Mouse (Mus musculus): ENCODE results near the gene D17H6S53E. TPM values are rescaled to one million over a fixed set of nuclear protein-coding genes. Genes with fewer than 3 reads are reported as not detected.

Gene D17H6S53E
- 6.8 and 7.6 TPM in 2 replicates for polyA plus RNA-seq (2014; fragmentation: Nextera tagmentation; extraction: Ambion mirVana)

- no peaks in the 10 kb centered on the region for H3K9me3 ChIP-seq (ENCODE audit: low read depth, low read length)
- peaks cover 27% of the 10 kb centered on the region; the same call in 1 of the 2 replicates for H3K36me3 ChIP-seq (ENCODE audit: insufficient read depth)
- peak; percentile 87 for DNase-seq
- no peak for TF ChIP-seq CTCF (IDR thresholded peaks at IDR 0.05; ENCODE audit: low read depth)
- no peaks in the 10 kb centered on the region; the same call in 1 of the 2 replicates for H3K4me1 ChIP-seq (ENCODE audit: insufficient read depth)
- under 1% methylated on average over 36 of the region's 36 CpGs for WGBS
- peak within 1 kb of the TSS; percentile 48 for H3K4me3 ChIP-seq (ENCODE audit: low read depth, low read length)
- ATAC-seq (ENCODE audit: insufficient read depth), result peak; percentile 58
- H3K9ac ChIP-seq, result peak within 1 kb of the TSS; percentile 74
- H3K4me2 ChIP-seq, result peak within 1 kb of the TSS; percentile 79
- peak within 1 kb of the TSS; percentile 64 for H3K27ac ChIP-seq (ENCODE audit: low read depth)
- H3K27me3 ChIP-seq (ENCODE audit: insufficient read depth, low read length), result no peaks in the 10 kb centered on the region
Measured at GRCm38 (mm10) chr17:35126206-35126611, at the start of gene D17H6S53E. Gene D17H6S53E (plus strand): TSS chr17:35126373.

- Histone ChIP-seq H3K4me1 (ENCODE audit: insufficient read depth) (0 out of 2 replicates have a peak, but pooled peaks cover 4% of the 10 kb centered on the region), H3K4me2 (peak within 1 kb of the TSS; percentile 54), H3K9me3 (ENCODE audit: low read depth, low read length) (no peaks in the 10 kb centered on the region), H3K4me3 (ENCODE audit: low read depth, low read length) (peak within 1 kb of the TSS; percentile 21), H3K27me3 (ENCODE audit: insufficient read depth, low read length) (no peaks in the 10 kb centered on the region), H3K27ac (ENCODE audit: low read depth) (peak within 1 kb of the TSS; percentile 69; the same call in 1 of the 2 replicates), H3K9ac (peak within 1 kb of the TSS; percentile 44), H3K36me3 (ENCODE audit: insufficient read depth) (no peaks in the 10 kb centered on the region)
- no peak for TF ChIP-seq CTCF (IDR thresholded peaks at IDR 0.05; ENCODE audit: low read depth)
- ATAC-seq (ENCODE audit: insufficient read depth), result no peak
- 26% methylated on average over 10 of the region's 10 CpGs for WGBS
- DNase-seq, result no peak
Measured at GRCm38 (mm10) chr17:35076507-35077176, 49.5 kb upstream of the D17H6S53E start, which contains the start of gene Ly6g6e. Gene Ly6g6e (plus strand): TSS chr17:35076902.

GRCm38 (mm10) chr17:35077285-35077684 is 48.9 kb upstream of the D17H6S53E start:
- Histone ChIP-seq H3K9ac (peak overlapping the region; percentile 44), H3K27me3 (ENCODE audit: insufficient read depth, low read length) (no peaks in the 10 kb centered on the region), H3K9me3 (ENCODE audit: low read depth, low read length) (no peaks in the 10 kb centered on the region), H3K27ac (ENCODE audit: low read depth) (peak overlapping the region; percentile 69; the same call in 1 of the 2 replicates), H3K4me1 (ENCODE audit: insufficient read depth) (0 out of 2 replicates have a peak, but pooled peaks cover 4% of the 10 kb centered on the region), H3K36me3 (ENCODE audit: insufficient read depth) (no peaks in the 10 kb centered on the region), H3K4me2 (peak overlapping the region; percentile 54), H3K4me3 (ENCODE audit: low read depth, low read length) (peak overlapping the region; percentile 21)
- ATAC-seq (ENCODE audit: insufficient read depth) (no peak), DNase-seq (no peak)
- no peak for TF ChIP-seq CTCF (IDR thresholded peaks at IDR 0.05; ENCODE audit: low read depth)
- 33% methylated on average over 2 of the region's 2 CpGs for WGBS

GRCm38 (mm10) chr17:35077786-35078233 is 48.4 kb upstream of the D17H6S53E start, which contains the start of gene Ly6g6d:
Gene Ly6g6d (minus strand): TSS chr17:35078065.
- peak within 1 kb of the TSS; percentile 21 for H3K4me3 ChIP-seq (ENCODE audit: low read depth, low read length)
- H3K4me2 ChIP-seq, result peak within 1 kb of the TSS; percentile 54
- no peaks in the 10 kb centered on the region for H3K36me3 ChIP-seq (ENCODE audit: insufficient read depth)
- H3K9ac ChIP-seq, result peak within 1 kb of the TSS; percentile 44
- H3K27ac ChIP-seq (ENCODE audit: low read depth), result peak within 1 kb of the TSS; percentile 69; the same call in 1 of the 2 replicates
- peak; percentile 65 for TF ChIP-seq CTCF (IDR thresholded peaks at IDR 0.05; ENCODE audit: low read depth)
- DNase-seq (peak; percentile 60), ATAC-seq (ENCODE audit: insufficient read depth) (peak; percentile 75)
- no peaks in the 10 kb centered on the region for H3K9me3 ChIP-seq (ENCODE audit: low read depth, low read length)
- 10% methylated on average over 14 of the region's 14 CpGs for WGBS
- no peaks in the 10 kb centered on the region for H3K27me3 ChIP-seq (ENCODE audit: insufficient read depth, low read length)
- 0 out of 2 replicates have a peak, but pooled peaks cover 4% of the 10 kb centered on the region for H3K4me1 ChIP-seq (ENCODE audit: insufficient read depth)

- 40% methylated on average over 9 of the region's 9 CpGs for WGBS
- Histone ChIP-seq H3K4me3 (ENCODE audit: low read depth, low read length) (no peak overlapping the region), H3K27me3 (ENCODE audit: insufficient read depth, low read length) (no peaks in the 10 kb centered on the region), H3K27ac (ENCODE audit: low read depth) (no peak overlapping the region), H3K4me1 (ENCODE audit: insufficient read depth) (0 out of 2 replicates have a peak, but pooled peaks cover 4% of the 10 kb centered on the region), H3K9me3 (ENCODE audit: low read depth, low read length) (no peaks in the 10 kb centered on the region), H3K4me2 (no peak overlapping the region), H3K36me3 (ENCODE audit: insufficient read depth) (no peaks in the 10 kb centered on the region), H3K9ac (peak overlapping the region; percentile 15; the same call in 1 of the 2 replicates)
- no peak for ATAC-seq (ENCODE audit: insufficient read depth)
- no peak for DNase-seq
- no peak for TF ChIP-seq CTCF (IDR thresholded peaks at IDR 0.05; ENCODE audit: low read depth)
Measured at GRCm38 (mm10) chr17:35079778-35080177, 46.4 kb upstream of the D17H6S53E start.

GRCm38 (mm10) chr17:35080248-35080647 is 45.9 kb upstream of the D17H6S53E start:
- ATAC-seq (ENCODE audit: insufficient read depth) (no peak), DNase-seq (no peak)
- Histone ChIP-seq H3K4me3 (ENCODE audit: low read depth, low read length) (no peak overlapping the region), H3K27me3 (ENCODE audit: insufficient read depth, low read length) (no peaks in the 10 kb centered on the region), H3K36me3 (ENCODE audit: insufficient read depth) (no peaks in the 10 kb centered on the region), H3K9me3 (ENCODE audit: low read depth, low read length) (no peaks in the 10 kb centered on the region), H3K4me1 (ENCODE audit: insufficient read depth) (0 out of 2 replicates have a peak, but pooled peaks cover 4% of the 10 kb centered on the region), H3K27ac (ENCODE audit: low read depth) (no peak overlapping the region), H3K9ac (peak overlapping the region; percentile 15; the same call in 1 of the 2 replicates), H3K4me2 (no peak overlapping the region)
- 46% methylated on average over 6 of the region's 6 CpGs for WGBS
- no peak for TF ChIP-seq CTCF (IDR thresholded peaks at IDR 0.05; ENCODE audit: low read depth)

- Histone ChIP-seq H3K9ac (no peak overlapping the region), H3K4me3 (ENCODE audit: low read depth, low read length) (no peak overlapping the region), H3K9me3 (ENCODE audit: low read depth, low read length) (no peaks in the 10 kb centered on the region), H3K4me2 (no peak overlapping the region), H3K4me1 (ENCODE audit: insufficient read depth) (0 out of 2 replicates have a peak, but pooled peaks cover 4% of the 10 kb centered on the region), H3K36me3 (ENCODE audit: insufficient read depth) (no peaks in the 10 kb centered on the region), H3K27ac (ENCODE audit: low read depth) (no peak overlapping the region), H3K27me3 (ENCODE audit: insufficient read depth, low read length) (no peaks in the 10 kb centered on the region)
- no peak for TF ChIP-seq CTCF (IDR thresholded peaks at IDR 0.05; ENCODE audit: low read depth)
- WGBS, result 84% methylated on average over 4 of the region's 4 CpGs
- DNase-seq (no peak), ATAC-seq (ENCODE audit: insufficient read depth) (no peak)
Measured at GRCm38 (mm10) chr17:35080710-35081109, 45.5 kb upstream of the D17H6S53E start.
